Mouse (Mus musculus) lung, postnatal 0 days (tissue): ENCODE data around the gene Rnf17. TPM values are rescaled to one million over a fixed set of nuclear protein-coding genes. Genes with fewer than 3 reads are reported as not detected.

Experiments
- ATAC-seq: fragments of 200-750 bp; cut with Nextera tagmentation; 2 replicates; pipeline ENCODE4 v1.8.0; 2017; ENCODE audit warnings: moderate library complexity
- DNase-seq: peaks from one replicate; pipeline ENCODE4 v3.0.0-alpha.2; 2016; ENCODE audit warnings: low spot score
- H3K27ac ChIP-seq: fragments of 300-500 bp; sonication (generic); 2 replicates; pipeline ENCODE4 v1.5.1; 2014; ENCODE audit warnings: antibody characterized with exemption, mild to moderate bottlenecking, low read length, mixed read lengths
- H3K27me3 ChIP-seq: fragments of 300-500 bp; sonication (generic); replicated peaks from 2 replicates; pipeline ENCODE4 v1.6.1; 2014; ENCODE audit warnings: low read length, mixed read lengths; ENCODE audit not compliant: insufficient read depth
- H3K36me3 ChIP-seq: fragments of 300-500 bp; sonication (generic); 2 replicates; pipeline ENCODE4 v1.6.1; 2014; ENCODE audit warnings: low read length, mixed read lengths; ENCODE audit not compliant: insufficient read depth
- H3K4me1 ChIP-seq: fragments of 300-500 bp; sonication (generic); 2 replicates; pipeline ENCODE4 v1.6.1; 2014; ENCODE audit warnings: antibody characterized with exemption, low read depth, low read length, mixed read lengths; ENCODE audit not compliant: insufficient read depth
- H3K4me2 ChIP-seq: fragments of 300-500 bp; sonication (generic); replicated peaks from 2 replicates; pipeline ENCODE4 v1.6.1; 2014; ENCODE audit warnings: low read depth, mild to moderate bottlenecking, low read length, moderate library complexity, mixed read lengths
- H3K4me3 ChIP-seq: fragments of 300-500 bp; sonication (generic); 2 replicates; pipeline ENCODE4 v1.5.1; 2014; ENCODE audit warnings: low read depth, low read length
- H3K9ac ChIP-seq: fragments of 300-500 bp; sonication (generic); replicated peaks from 2 replicates; pipeline ENCODE4 v1.6.1; 2014; ENCODE audit warnings: low read depth, mild to moderate bottlenecking
- H3K9me3 ChIP-seq: fragments of 300-500 bp; sonication (generic); 2 replicates; pipeline ENCODE4 v1.6.1; 2016; ENCODE audit warnings: low read length, mixed read lengths
- CTCF ChIP-seq: IDR thresholded peaks from 2 replicates; pipeline ENCODE4 v1.5.1; 2016; ENCODE audit warnings: antibody characterized with exemption, mild to moderate bottlenecking
- EP300 ChIP-seq: IDR thresholded peaks from 2 replicates; pipeline ENCODE4 v1.6.1; 2016; ENCODE audit warnings: antibody characterized with exemption, mild to moderate bottlenecking, control low read depth
- WGBS: fragments of 180-500 bp; shearing (Covaris S2); extraction: QIAGEN DNeasy Blood & Tissue Kit; methylation state at CpG from one replicate; pipeline ENCODE4 v1.1.7; 2014; 5-methylcytosine and 5-hydroxymethylcytosine counted together
- polyA plus RNA-seq: library from polyadenylated mRNA; unstranded; fragments of >200 nt; fragmentation: Nextera tagmentation; extraction: Ambion mirVana; gene quantifications from 2 replicates; pipeline ENCODE4 v1.2.1, GENCODE M21; 2015

Gene Rnf17
- polyA plus RNA-seq, result 0.39 and 0.47 TPM in 2 replicates

DNA sequence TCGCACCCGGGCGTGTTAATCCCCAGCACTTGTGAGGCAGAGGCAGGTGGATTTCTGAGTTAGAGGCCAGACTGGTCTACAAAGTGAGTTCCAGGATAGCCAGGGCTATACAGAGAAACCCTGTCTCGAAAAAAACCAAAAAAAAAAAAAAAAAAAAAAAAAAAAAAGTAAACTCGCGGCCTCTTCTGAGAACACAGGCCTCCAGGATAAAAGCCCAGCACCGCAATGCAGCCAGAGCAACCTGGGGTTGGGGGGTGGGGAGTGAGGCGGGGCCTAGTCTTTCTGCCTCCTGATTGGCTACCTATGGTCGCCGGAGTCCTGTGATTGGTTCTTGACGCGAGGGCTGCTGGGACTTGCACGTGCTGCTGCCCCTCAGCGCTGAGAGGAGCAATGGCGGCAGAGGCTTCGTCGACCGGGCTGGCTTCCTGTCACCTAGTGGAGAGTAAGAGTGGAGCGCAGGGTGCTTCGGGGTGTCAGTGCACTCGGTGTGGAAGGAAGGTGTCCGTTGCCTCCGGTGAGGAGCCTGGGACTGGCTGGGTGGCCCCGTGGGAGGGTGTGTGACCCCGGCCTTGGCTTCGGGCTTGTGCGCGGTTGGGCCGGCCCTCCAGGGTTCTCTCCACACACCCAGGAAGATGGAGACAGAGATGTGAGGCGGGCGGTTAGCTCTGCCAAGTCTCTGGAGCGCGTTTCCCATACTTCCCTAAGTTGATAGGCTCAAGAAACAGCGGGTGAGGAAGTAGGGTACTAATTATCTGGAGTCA, at the start of gene Rnf17:
Rnf17 (plus strand) TSS at position 271 of the 761 bp plus-strand sequence.
- no peak within 1 kb of the TSS for H3K4me2 ChIP-seq
- ATAC-seq (no peak), DNase-seq (no peak)
- H3K4me3 ChIP-seq, result no peak within 1 kb of the TSS
- H3K27ac ChIP-seq, result no peak within 1 kb of the TSS
- no peaks in the 10 kb centered on the region for H3K27me3 ChIP-seq
- no peaks in the 10 kb centered on the region for H3K36me3 ChIP-seq
- H3K9me3 ChIP-seq, result no peaks in the 10 kb centered on the region
- 73% methylated on average over 32 of the region's 34 CpGs for WGBS
- no peak within 1 kb of the TSS for H3K9ac ChIP-seq
- H3K4me1 ChIP-seq, result no peaks in the 10 kb centered on the region
- TF ChIP-seq EP300 (no peak), CTCF (no peak)

DNA sequence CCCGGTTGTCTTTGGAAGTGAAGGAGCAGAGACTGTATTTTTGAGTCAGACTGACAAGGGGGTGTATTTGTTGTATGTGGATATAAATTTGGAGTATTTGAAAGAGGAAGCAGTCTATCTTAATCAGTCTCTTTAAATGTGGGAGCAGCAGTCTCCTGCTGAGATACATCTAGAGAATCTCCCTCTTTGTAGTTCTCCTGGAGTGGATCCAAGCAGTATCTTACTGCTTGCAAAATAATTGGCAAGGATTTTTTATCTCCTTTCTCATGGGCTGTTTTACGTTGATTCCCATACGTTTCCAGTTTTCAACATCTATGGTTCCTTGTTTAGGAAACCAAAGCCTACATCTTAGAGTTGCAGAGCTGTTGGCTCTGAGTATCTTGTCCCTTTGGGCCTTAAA, 47.6 kb upstream of the Rnf17 start:
- no peak overlapping the region for H3K9ac ChIP-seq
- WGBS, result 42% methylated on average over 3 of the region's 3 CpGs
- no peaks in the 10 kb centered on the region for H3K27me3 ChIP-seq
- peak; percentile 44 for DNase-seq
- no peaks in the 10 kb centered on the region for H3K9me3 ChIP-seq
- H3K27ac ChIP-seq, result no peak overlapping the region
- no peak overlapping the region for H3K4me3 ChIP-seq
- no peaks in the 10 kb centered on the region for H3K4me1 ChIP-seq
- no peak for TF ChIP-seq CTCF
- H3K4me2 ChIP-seq, result no peak overlapping the region
- H3K36me3 ChIP-seq, result no peaks in the 10 kb centered on the region
- ATAC-seq, result no peak

DNA sequence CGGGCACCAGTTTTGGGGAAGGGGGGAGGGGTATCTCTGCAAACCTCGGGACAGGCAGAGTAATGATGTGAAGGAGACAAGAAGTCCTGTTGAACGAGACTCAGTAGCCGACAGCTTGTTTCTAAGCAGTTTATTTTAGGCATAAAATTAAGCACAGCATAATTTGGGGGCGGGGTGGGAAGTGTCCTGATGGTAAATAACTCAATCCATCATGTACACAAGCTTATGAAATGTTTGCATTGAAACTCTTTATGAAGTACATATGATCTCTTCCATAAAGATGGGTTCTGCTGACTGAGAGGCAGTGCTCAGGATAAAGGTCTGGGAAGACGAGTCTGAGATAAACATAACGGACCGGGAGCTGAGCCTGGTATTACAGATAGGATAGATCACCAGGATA, 47.0 kb upstream of the Rnf17 start:
- H3K4me1 ChIP-seq, result no peaks in the 10 kb centered on the region
- 35% methylated on average over 8 of the region's 8 CpGs for WGBS
- no peaks in the 10 kb centered on the region for H3K27me3 ChIP-seq
- no peak overlapping the region for H3K9ac ChIP-seq
- TF ChIP-seq CTCF, result no peak
- TF ChIP-seq EP300, result no peak
- no peak overlapping the region for H3K4me2 ChIP-seq
- no peak overlapping the region for H3K4me3 ChIP-seq
- DNase-seq, result no peak
- H3K27ac ChIP-seq, result no peak overlapping the region
- no peaks in the 10 kb centered on the region for H3K9me3 ChIP-seq
- no peak for ATAC-seq
- no peaks in the 10 kb centered on the region for H3K36me3 ChIP-seq

DNA sequence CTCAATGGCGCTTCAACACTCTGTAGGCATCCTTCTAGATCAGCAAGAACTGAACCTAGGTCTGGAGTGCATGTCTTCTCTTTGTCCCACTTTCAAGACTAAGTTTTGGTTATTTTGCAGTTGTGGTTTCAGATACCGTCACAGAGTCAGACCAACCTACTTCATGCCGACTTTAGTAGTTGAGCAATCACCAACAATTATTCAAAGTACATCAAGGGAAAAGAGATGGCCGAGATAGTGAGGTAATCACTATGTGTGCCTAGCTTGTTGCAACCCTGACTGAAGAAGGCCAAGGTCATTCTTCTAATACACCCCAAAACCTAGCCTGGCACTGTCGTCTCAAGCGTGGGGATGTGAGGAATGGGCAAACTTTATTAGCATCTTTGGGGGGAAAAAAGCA, 46.2 kb upstream of the Rnf17 start:
- H3K27me3 ChIP-seq, result no peaks in the 10 kb centered on the region
- no peak for TF ChIP-seq EP300
- no peak for TF ChIP-seq CTCF
- DNase-seq (no peak), ATAC-seq (no peak)
- H3K27ac ChIP-seq, result no peak overlapping the region
- no peak overlapping the region for H3K4me2 ChIP-seq
- no peak overlapping the region for H3K4me3 ChIP-seq
- no peak overlapping the region for H3K9ac ChIP-seq
- no peaks in the 10 kb centered on the region for H3K4me1 ChIP-seq
- WGBS, result 77% methylated on average over 6 of the region's 6 CpGs
- no peaks in the 10 kb centered on the region for H3K9me3 ChIP-seq
- H3K36me3 ChIP-seq, result no peaks in the 10 kb centered on the region

DNA sequence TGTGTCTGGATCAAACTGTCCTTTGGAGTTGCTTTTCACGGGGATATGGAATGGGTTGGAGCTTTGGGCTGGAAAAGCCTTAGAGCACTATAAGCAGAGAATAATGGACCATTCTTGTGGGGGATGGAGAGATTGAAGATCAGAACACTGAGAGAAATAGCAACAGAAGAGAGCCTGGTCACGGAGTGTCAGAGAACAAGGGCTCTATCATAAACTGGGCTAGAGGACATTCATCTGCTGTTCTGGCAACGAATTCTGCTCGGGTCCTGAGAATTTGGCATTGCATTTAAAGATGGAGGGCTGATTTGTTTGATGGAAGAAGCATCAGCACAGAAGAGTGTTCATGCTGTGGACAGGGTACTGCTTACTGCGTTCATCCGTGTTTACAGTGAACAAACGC, 44.0 kb upstream of the Rnf17 start:
- Histone ChIP-seq H3K4me1 (no peaks in the 10 kb centered on the region), H3K27me3 (no peaks in the 10 kb centered on the region), H3K4me2 (no peak overlapping the region), H3K36me3 (no peaks in the 10 kb centered on the region), H3K4me3 (no peak overlapping the region), H3K9me3 (no peaks in the 10 kb centered on the region), H3K27ac (no peak overlapping the region), H3K9ac (no peak overlapping the region)
- 52% methylated on average over 7 of the region's 7 CpGs for WGBS
- DNase-seq, result no peak
- ATAC-seq, result peak; percentile 46
- no peak for TF ChIP-seq EP300
- TF ChIP-seq CTCF, result no peak

DNA sequence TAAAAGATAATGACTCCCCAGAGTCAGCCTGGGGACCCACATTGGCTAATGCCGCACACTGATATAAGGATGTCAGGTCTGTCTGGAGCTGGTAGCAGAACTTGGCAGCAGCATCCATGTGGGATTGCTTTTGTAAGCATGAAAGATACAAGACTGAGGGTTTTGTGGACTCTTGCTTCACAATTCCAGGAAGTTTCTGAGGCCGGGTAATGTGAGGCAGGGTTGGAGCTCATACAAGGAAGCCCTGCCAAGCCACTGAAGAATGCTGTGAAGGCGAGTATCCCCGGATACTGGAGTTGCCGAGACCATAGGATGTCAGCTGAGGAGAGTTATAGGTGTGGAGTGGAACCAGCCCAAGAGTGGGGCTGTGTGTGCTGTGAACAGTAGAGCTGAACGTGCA, 43.2 kb upstream of the Rnf17 start:
- peak; percentile 73 for DNase-seq
- H3K36me3 ChIP-seq, result no peaks in the 10 kb centered on the region

More for the DNA sequence above, 43.2 kb upstream of the Rnf17 start:
- ATAC-seq, result peak; percentile 66
- no peak overlapping the region for H3K4me3 ChIP-seq
- WGBS, result 48% methylated on average over 6 of the region's 6 CpGs
- H3K9me3 ChIP-seq, result no peaks in the 10 kb centered on the region
- no peak overlapping the region for H3K27ac ChIP-seq
- H3K27me3 ChIP-seq, result no peaks in the 10 kb centered on the region
- no peak overlapping the region for H3K9ac ChIP-seq
- no peaks in the 10 kb centered on the region for H3K4me1 ChIP-seq
- no peak for TF ChIP-seq EP300
- TF ChIP-seq CTCF, result no peak
- H3K4me2 ChIP-seq, result no peak overlapping the region
